Mouse (Mus musculus): Measurements from ENCODE around the gene Col23a1.
"Not testable (repeated sequence)": the region's sequence is repeated elsewhere in the genome, so short reads cannot be mapped to it uniquely, and the experiment has no call there.

The Col23a1 gene

GRCm38 (mm10) chr11:51328387-51328942 is 38.7 kb downstream of the Col23a1 start:
- no peak for DNase-seq (ENCODE audit: low spot score)

- no peak for DNase-seq (ENCODE audit: low spot score)
Measured at GRCm38 (mm10) chr11:51329837-51330714, 40.4 kb downstream of the Col23a1 start.

- DNase-seq (ENCODE audit: low spot score): no peak
Measured at GRCm38 (mm10) chr11:51334017-51334416, 44.3 kb downstream of the Col23a1 start.

DNA sequence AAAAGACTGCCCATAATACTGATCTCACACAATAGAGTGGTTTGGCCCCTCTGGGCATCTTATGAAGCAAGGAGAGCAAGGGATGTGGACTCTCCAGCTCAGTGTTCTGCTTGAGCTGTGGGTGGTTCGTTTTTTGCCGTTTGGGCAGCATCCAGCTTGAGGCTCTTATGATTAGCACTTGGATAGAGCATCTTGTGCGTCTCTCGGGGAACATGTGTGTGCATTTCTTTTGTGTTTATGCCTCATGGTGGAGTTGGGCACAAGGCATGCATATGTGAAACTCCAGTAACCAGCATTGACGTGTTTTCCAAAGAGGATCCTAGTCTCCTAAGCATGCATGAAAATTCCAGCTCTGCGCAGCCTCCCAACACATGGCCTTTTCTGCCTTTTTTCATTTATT is 47.9 kb downstream of the Col23a1 start:
- no peak for DNase-seq (ENCODE audit: low spot score)

- no peak for DNase-seq (ENCODE audit: low spot score)
Measured at GRCm38 (mm10) chr11:51338416-51338815, 48.7 kb downstream of the Col23a1 start.

DNA sequence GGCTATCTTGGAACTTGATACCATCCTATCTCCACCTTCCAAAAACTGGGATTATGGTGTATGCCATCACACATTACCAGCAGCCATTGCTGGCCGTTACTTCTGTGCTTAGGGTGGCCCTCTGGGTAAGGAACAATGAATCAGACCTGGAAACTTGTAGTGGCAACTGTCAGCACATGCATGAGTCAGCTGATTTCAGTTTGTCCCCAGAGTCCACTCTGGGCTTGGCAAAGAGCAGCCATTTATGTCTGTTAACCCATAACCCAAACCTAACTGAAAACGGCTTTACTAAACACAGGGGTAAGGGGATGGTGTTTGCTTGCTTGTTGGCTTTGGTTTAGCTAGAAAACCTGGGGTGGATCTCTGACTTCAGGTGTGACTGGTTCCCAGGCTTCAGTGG is 51.4 kb downstream of the Col23a1 start:
- DNase-seq (ENCODE audit: low spot score): no peak

- no peak for DNase-seq (ENCODE audit: low spot score)
Measured at GRCm38 (mm10) chr11:51342776-51343175, 53.1 kb downstream of the Col23a1 start.

DNA sequence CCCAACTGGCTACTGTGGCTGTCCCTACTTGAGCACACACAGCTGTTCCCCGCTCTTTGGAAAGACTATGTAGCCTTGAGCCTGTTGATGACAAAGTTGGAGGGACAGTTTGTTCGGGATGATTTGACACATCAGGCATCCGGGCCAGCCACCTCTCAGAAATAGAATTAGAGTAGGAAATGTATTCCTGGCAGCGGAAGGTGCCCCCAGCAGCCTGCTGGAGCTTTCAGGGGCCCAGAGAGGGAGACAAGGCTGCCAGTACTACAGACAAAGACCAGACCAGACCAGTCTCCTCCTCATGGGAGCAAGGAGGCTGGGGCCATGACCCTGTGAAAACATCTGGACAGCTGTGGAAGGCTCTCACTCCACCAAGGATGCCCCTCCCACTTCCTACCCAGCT is 53.6 kb downstream of the Col23a1 start:
- no peak for DNase-seq (ENCODE audit: low spot score)

- no peak for DNase-seq (ENCODE audit: low spot score)
Measured at GRCm38 (mm10) chr11:51343728-51344289, 54.1 kb downstream of the Col23a1 start.

- DNase-seq (ENCODE audit: low spot score): no peak
Measured at GRCm38 (mm10) chr11:51345481-51346465, 56.1 kb downstream of the Col23a1 start.

- DNase-seq (ENCODE audit: low spot score): no peak
Measured at GRCm38 (mm10) chr11:51347756-51348155, 58.0 kb downstream of the Col23a1 start.

- no peak for DNase-seq (ENCODE audit: low spot score)
Measured at GRCm38 (mm10) chr11:51349665-51350064, 59.9 kb downstream of the Col23a1 start.

GRCm38 (mm10) chr11:51351151-51351550 is 61.4 kb downstream of the Col23a1 start:
- no peak for DNase-seq (ENCODE audit: low spot score)

- DNase-seq (ENCODE audit: low spot score): no peak
Measured at GRCm38 (mm10) chr11:51351841-51352240, 62.1 kb downstream of the Col23a1 start.

DNA sequence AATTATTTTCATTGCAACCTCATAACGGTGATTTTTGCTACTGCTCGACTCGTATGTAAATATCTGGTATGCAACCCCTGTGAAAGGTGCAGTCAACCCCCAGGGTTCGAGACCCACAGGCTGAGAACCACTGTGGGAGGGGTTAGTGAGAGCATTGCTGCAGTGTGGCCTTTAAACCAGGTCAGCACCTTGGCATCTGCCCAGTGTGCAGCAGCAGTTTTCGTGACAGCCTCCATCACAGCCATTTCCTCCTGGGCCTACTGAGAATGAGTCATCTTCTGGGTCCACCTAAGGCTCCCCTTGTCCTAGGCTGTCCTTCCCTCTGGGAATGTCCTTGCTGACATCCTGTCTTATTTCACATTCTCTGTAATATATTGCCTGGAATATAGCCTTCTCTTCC is 64.0 kb downstream of the Col23a1 start:
- DNase-seq (ENCODE audit: low spot score): no peak

- not testable (repeated sequence) for DNase-seq (ENCODE audit: low spot score)
Measured at GRCm38 (mm10) chr11:51358981-51359380, 69.3 kb downstream of the Col23a1 start.

DNA sequence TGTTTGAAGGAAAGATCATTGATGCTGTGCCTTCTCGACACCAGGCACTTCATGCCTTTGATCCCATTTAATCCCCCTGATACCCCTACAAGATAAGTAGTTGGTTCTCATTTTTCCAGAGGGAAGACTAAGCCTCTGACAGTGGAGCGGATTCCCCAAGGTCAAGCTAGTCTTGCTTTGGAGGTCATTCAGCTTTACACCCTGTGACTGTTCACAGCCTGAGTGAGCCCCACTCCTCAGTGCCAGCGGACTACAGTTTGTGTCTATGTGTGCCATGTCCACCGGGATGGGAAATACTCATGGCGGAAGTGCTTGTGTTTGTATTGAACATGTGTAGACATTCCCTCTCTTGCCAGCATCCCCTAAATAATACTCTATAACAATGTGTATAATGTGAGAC is 74.6 kb downstream of the Col23a1 start:
- no peak for DNase-seq (ENCODE audit: low spot score)

DNA sequence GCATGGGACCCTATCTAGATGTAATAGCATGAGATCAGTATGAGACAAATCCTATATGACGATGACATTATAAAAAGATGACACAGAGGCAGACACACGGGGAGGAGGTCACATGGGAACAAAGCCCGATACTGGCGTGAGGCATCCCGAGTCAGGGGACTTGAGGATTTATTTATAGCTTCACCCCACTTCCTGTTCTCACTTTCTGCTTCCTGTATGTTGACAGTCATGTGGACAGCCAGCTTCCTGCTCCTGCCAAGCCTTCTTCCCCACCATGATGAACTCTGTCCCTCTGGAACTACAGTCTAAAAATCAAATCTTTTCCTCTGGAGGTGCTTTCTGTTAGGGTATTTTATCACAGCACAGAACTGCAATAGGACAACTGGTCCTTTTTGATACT is 77.6 kb downstream of the Col23a1 start:
- DNase-seq (ENCODE audit: low spot score): no peak

DNA sequence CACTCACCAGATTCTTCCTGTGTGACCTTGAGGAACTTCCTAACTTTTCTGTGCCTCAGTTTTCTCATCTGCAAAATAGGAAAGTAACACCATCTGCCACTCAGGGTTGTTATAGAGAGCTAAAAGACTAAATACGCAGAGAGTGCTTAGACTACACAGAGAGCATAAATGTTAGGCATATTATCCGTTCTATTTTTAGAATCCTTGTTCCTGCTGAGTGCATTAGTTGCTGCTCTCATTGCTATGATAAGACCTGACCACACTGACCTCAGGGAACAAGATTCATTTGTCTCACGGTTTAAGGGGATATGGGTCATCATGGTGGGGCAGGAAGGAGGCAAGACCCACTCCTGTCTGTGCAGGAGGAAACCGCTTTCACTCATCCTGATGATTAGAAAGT is 80.6 kb downstream of the Col23a1 start:
- DNase-seq (ENCODE audit: low spot score): no peak

DNA sequence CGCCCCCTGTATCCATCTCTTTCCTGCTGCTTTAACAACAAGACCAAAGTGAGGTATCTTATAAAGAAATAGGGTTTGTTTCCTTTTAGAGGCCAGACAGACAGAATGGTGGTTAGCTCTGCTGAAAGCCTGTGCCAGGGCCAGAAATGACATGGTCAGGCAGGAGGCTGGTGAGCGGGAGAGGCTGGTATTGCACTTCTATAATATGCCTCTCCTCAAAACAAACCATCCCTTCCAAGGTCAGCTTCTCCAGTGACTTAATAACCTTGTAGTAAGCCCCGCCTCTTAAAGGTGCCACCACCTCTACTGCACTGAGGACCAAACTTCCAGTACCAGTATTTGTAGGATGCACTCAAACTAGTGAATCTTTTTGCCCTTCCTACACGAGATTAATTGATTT is 81.6 kb downstream of the Col23a1 start:
- DNase-seq (ENCODE audit: low spot score): no peak

GRCm38 (mm10) chr11:51371926-51372325 is 82.2 kb downstream of the Col23a1 start:
- DNase-seq (ENCODE audit: low spot score): no peak

- DNase-seq (ENCODE audit: low spot score): no peak
Measured at GRCm38 (mm10) chr11:51377199-51377598, 87.5 kb downstream of the Col23a1 start.
